Mouse (Mus musculus) cerebellum, adult 11 months (tissue): ENCODE results near the gene Shroom2.

Source experiments
- DNase-seq: peaks from one replicate; pipeline ENCODE4 v3.0.0; 2022

The Shroom2 gene

GRCm38 (mm10) chrX:152690788-152691291, 78.4 kb downstream of the Shroom2 start:
- no peak for DNase-seq

- no peak for DNase-seq
Observed at GRCm38 (mm10) chrX:152679190-152679814, 90.0 kb downstream of the Shroom2 start.

GRCm38 (mm10) chrX:152676357-152676756, 92.9 kb downstream of the Shroom2 start:
- DNase-seq: no peak

- DNase-seq: no peak
Observed at GRCm38 (mm10) chrX:152673431-152673830, 95.8 kb downstream of the Shroom2 start.

GRCm38 (mm10) chrX:152657363-152658036, 111.8 kb downstream of the Shroom2 start:
- no peak for DNase-seq

- DNase-seq: no peak
Observed at GRCm38 (mm10) chrX:152656609-152656939, 112.7 kb downstream of the Shroom2 start.

- no peak for DNase-seq
Observed at GRCm38 (mm10) chrX:152655796-152656608, 113.3 kb downstream of the Shroom2 start.

GRCm38 (mm10) chrX:152652676-152653075, 116.6 kb downstream of the Shroom2 start:
- no peak for DNase-seq

- no peak for DNase-seq
Observed at GRCm38 (mm10) chrX:152644827-152645226, 124.4 kb downstream of the Shroom2 start.

GRCm38 (mm10) chrX:152643679-152644638, 125.3 kb downstream of the Shroom2 start:
- DNase-seq: no peak

GRCm38 (mm10) chrX:152643201-152643600, 126.1 kb downstream of the Shroom2 start:
- DNase-seq: no peak

- DNase-seq: no peak
Observed at GRCm38 (mm10) chrX:152642627-152643026, 126.6 kb downstream of the Shroom2 start.

GRCm38 (mm10) chrX:152635397-152635796, 133.9 kb downstream of the Shroom2 start:
- DNase-seq: no peak

- no peak for DNase-seq
Observed at GRCm38 (mm10) chrX:152621407-152621806, 147.9 kb downstream of the Shroom2 start.

GRCm38 (mm10) chrX:152620917-152621316, 148.3 kb downstream of the Shroom2 start:
- no peak for DNase-seq

GRCm38 (mm10) chrX:152618464-152618863, 150.8 kb downstream of the Shroom2 start:
- no peak for DNase-seq

- no peak for DNase-seq
Observed at GRCm38 (mm10) chrX:152563034-152563433, 206.2 kb downstream of the Shroom2 start, which contains the start of gene Cldn34a. Gene Cldn34a, plus strand, starts transcription at chrX:152563334.
